Mouse (Mus musculus): ENCODE data around the gene Tbx19. TPM values are rescaled to one million over a fixed set of nuclear protein-coding genes. Genes with fewer than 3 reads are reported as not detected.

The Tbx19 gene
- total and polyA plus RNA-seq, 3 experiments = 0.04 to 0.66 (median 0.44) TPM

DNA sequence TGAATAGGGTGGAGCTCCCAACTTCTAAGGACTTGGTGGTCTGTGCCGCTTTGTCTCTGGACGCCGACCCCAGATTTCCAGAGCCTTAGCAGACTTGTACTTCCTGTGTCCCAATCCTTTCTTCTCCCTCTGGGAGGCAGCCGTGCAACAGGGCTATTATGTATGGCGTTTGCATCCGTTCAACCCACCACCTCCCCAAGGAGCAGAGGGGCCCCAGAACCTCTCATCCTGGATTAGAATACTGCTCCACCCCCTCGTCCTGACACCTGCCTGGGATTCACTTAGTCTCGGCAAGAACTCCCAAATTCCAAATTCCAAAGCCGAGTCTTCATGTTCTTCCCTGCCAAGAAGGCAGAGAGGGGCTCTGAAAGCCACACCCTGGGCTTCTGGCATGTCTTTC is 40.8 kb downstream of the Tbx19 start:
- Histone ChIP-seq H3K4me3 (replicated peaks in 1 of 3; ENCODE audit: low read depth in 2 of 3, low read length in 2 of 3, poor library complexity in 1 of 3) (no peak overlapping the region), H3K4me1 (ENCODE audit: control insufficient read depth in 1 of 2, insufficient read depth in 2 of 2) (no peaks in the 10 kb centered on the region), H3K9ac (ENCODE audit: insufficient read depth, low read depth) (no peak overlapping the region), H3K4me2 (ENCODE audit: insufficient read depth, low read depth, poor library complexity, severe bottlenecking) (no peak overlapping the region), H3K27ac (ENCODE audit: insufficient read depth, low read depth) (no peak overlapping the region), H3K36me3 (replicated peaks in 1 of 2; ENCODE audit: control insufficient read depth in 1 of 2, insufficient read depth in 1 of 2, low read length in 1 of 2) (no peaks in the 10 kb centered on the region), H3K27me3 (replicated peaks) (no peaks in the 10 kb centered on the region), H3K79me2 (replicated peaks; ENCODE audit: control insufficient read depth, extremely low read depth, insufficient read depth, poor library complexity, severe bottlenecking) (no peaks in the 10 kb centered on the region), H3K9me3 (replicated peaks; ENCODE audit: low read length) (no peaks in the 10 kb centered on the region)
- in situ Hi-C loops (cut with MboI; ENCODE audit: low pct_ligation_motif_present, low pct_unique_long_range_greater_than_20kb, low sequenced_read_pairs) (loop anchor here (25.0 kb wide), 1 partner anchor 807 kb away; the partner anchor contains the start of genes Blzf1 and Nme7), dilution Hi-C loops (cut with MboI; ENCODE audit: extremely low pct_ligation_motif_present, extremely low pct_unique_long_range_greater_than_20kb, low sequenced_read_pairs) (no loop called here)
- no peak for TF ChIP-seq CHD2 (IDR thresholded peaks at IDR 0.05; ENCODE audit: low read length)
- no peak for TF ChIP-seq ELF1 (IDR thresholded peaks at IDR 0.05; ENCODE audit: low read depth, low read length)
- TF ChIP-seq IRF4 (IDR thresholded peaks at IDR 0.05; ENCODE audit: low read depth, low read length) = no peak
- no peak for TF ChIP-seq CHD1 (IDR thresholded peaks at IDR 0.05; ENCODE audit: low read depth, low read length)
- no peak for TF ChIP-seq RCOR1 (conservative IDR thresholded peaks at IDR 0.05; ENCODE audit: low read depth, low read length)
- no peak for TF ChIP-seq NRF1 (IDR thresholded peaks at IDR 0.05; ENCODE audit: low read depth, low read length)
- TF ChIP-seq USF2 (conservative IDR thresholded peaks at IDR 0.05; ENCODE audit: low read depth, low read length) = no peak
- TF ChIP-seq RAD21 (IDR thresholded peaks at IDR 0.05; ENCODE audit: low read depth, low read length) = no peak
- no peak for TF ChIP-seq TBP (conservative IDR thresholded peaks at IDR 0.05; ENCODE audit: low read depth, low read length)
- no peak for TF ChIP-seq ZC3H11A (IDR thresholded peaks at IDR 0.05; ENCODE audit: low read depth, low read length)
- TF ChIP-seq MAFK (IDR thresholded peaks at IDR 0.05; ENCODE audit: insufficient replicate concordance, low read length) = no peak
- TF ChIP-seq JUN (IDR thresholded peaks at IDR 0.05; ENCODE audit: insufficient read depth, low read depth, low read length) = no peak
- TF ChIP-seq POLR2A (IDR thresholded peaks at IDR 0.05; ENCODE audit: low read depth, low read length) = no peak
- no peak for TF ChIP-seq SIN3A (IDR thresholded peaks at IDR 0.05; ENCODE audit: low read length)
- TF ChIP-seq ETS1 (conservative IDR thresholded peaks at IDR 0.05; ENCODE audit: low read depth, low read length) = no peak
- TF ChIP-seq JUND (conservative IDR thresholded peaks at IDR 0.05; ENCODE audit: low read depth, low read length) = no peak
- no peak for TF ChIP-seq KAT2A (IDR thresholded peaks at IDR 0.05; ENCODE audit: insufficient replicate concordance, low read length)
- TF ChIP-seq CTCF (conservative IDR thresholded peaks at IDR 0.05 in 1 of 2, IDR thresholded peaks at IDR 0.05 in 1 of 2; ENCODE audit: low read depth in 2 of 2, low read length in 2 of 2) = no peak
- no peak for TF ChIP-seq TCF12 (IDR thresholded peaks at IDR 0.05; ENCODE audit: low read depth, low read length)
- TF ChIP-seq GABPA (IDR thresholded peaks at IDR 0.05; ENCODE audit: insufficient replicate concordance, low read depth, low read length) = no peak
- DNase-seq (ENCODE audit: extremely low read depth) = no peak

DNA sequence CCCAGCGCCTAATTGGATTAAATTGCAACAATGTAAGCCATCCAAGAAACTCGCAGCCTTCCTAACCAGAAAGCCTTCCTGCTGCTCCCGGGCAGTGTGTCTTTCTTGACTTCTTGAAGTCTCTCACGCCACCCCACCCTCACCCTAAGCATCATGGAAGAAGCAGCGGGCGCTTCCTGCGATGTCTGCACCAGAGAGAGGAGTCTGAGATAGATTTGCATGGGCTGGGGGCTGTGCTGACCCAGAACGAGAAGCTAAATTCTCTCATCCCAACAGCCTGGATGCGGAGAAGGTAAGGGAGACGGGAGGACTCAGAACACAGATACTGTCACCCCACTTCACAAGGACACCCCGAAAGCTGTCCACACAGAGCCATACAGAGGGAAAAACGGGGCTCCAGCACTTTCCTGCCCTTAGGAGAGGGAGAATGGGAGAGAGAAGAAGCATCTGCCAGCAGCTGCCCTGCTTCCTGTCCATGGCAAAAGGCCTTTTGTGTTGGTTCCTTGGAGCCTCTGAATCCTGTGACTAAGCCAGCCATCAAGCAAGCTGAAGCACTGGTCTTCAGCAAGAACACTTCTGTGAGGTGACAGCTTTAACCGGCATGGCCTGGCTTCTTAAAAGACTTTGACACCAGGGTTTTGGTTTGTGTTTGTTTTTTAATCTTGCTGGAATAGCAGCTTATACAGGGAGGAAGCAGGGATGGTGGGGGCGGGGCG is 41.4 kb downstream of the Tbx19 start:
- Histone ChIP-seq H3K27me3 (replicated peaks) (no peaks in the 10 kb centered on the region), H3K4me2 (ENCODE audit: insufficient read depth, low read depth, poor library complexity, severe bottlenecking) (no peak overlapping the region), H3K36me3 (replicated peaks in 1 of 2; ENCODE audit: control insufficient read depth in 1 of 2, insufficient read depth in 1 of 2, low read length in 1 of 2) (no peaks in the 10 kb centered on the region), H3K9ac (ENCODE audit: insufficient read depth, low read depth) (no peak overlapping the region), H3K4me3 (replicated peaks in 1 of 3; ENCODE audit: low read depth in 2 of 3, low read length in 2 of 3, poor library complexity in 1 of 3) (no peak overlapping the region), H3K27ac (ENCODE audit: insufficient read depth, low read depth) (no peak overlapping the region), H3K79me2 (replicated peaks; ENCODE audit: control insufficient read depth, extremely low read depth, insufficient read depth, poor library complexity, severe bottlenecking) (no peaks in the 10 kb centered on the region), H3K4me1 (ENCODE audit: control insufficient read depth in 1 of 2, insufficient read depth in 2 of 2) (no peaks in the 10 kb centered on the region), H3K9me3 (replicated peaks; ENCODE audit: low read length) (no peaks in the 10 kb centered on the region)
- in situ Hi-C loops (cut with MboI; ENCODE audit: low pct_ligation_motif_present, low pct_unique_long_range_greater_than_20kb, low sequenced_read_pairs) = loop anchor here (25.0 kb wide), 1 partner anchor 807 kb away; the partner anchor contains the start of genes Blzf1 and Nme7
- DNase-seq (ENCODE audit: extremely low read depth) = no peak
- dilution Hi-C loops (cut with MboI; ENCODE audit: extremely low pct_ligation_motif_present, extremely low pct_unique_long_range_greater_than_20kb, low sequenced_read_pairs) = no loop called here
- no peak for TF ChIP-seq ELF1 (IDR thresholded peaks at IDR 0.05; ENCODE audit: low read depth, low read length)
